Mouse (Mus musculus): ENCODE measurements around the gene Stk40.
"Not testable (repeated sequence)": the region's sequence is repeated elsewhere in the genome, so short reads cannot be mapped to it uniquely, and the experiment has no call there.

The Stk40 gene

GRCm38 (mm10) chr4:126155869-126156268, 52.1 kb downstream of the Stk40 start:
- DNase-seq (ENCODE audit: low spot score) = no peak

- no peak for DNase-seq (ENCODE audit: low spot score)
Observed at GRCm38 (mm10) chr4:126156617-126157016, 52.9 kb downstream of the Stk40 start.

GRCm38 (mm10) chr4:126157562-126157961, 53.8 kb downstream of the Stk40 start:
- no peak for DNase-seq (ENCODE audit: low spot score)

- DNase-seq (ENCODE audit: low spot score) = no peak
Observed at GRCm38 (mm10) chr4:126159455-126159854, 55.7 kb downstream of the Stk40 start.

- DNase-seq (ENCODE audit: low spot score) = no peak
Observed at GRCm38 (mm10) chr4:126160981-126161380, 57.2 kb downstream of the Stk40 start.

GRCm38 (mm10) chr4:126161456-126161855, 57.7 kb downstream of the Stk40 start:
- no peak for DNase-seq (ENCODE audit: low spot score)

- no peak for DNase-seq (ENCODE audit: low spot score)
Observed at GRCm38 (mm10) chr4:126161986-126162385, 58.2 kb downstream of the Stk40 start.

GRCm38 (mm10) chr4:126162544-126163066, 58.8 kb downstream of the Stk40 start:
- DNase-seq (ENCODE audit: low spot score) = peak; percentile 81

GRCm38 (mm10) chr4:126163067-126163659, 59.4 kb downstream of the Stk40 start, which contains the start of gene Sh3d21:
Sh3d21 (minus strand) TSS chr4:126163491.
- peak; percentile 44 for DNase-seq (ENCODE audit: low spot score)

GRCm38 (mm10) chr4:126163685-126164084, 59.9 kb downstream of the Stk40 start:
- DNase-seq (ENCODE audit: low spot score) = no peak

GRCm38 (mm10) chr4:126165092-126165491, 61.3 kb downstream of the Stk40 start:
- DNase-seq (ENCODE audit: low spot score) = not testable (repeated sequence)

- no peak for DNase-seq (ENCODE audit: low spot score)
Observed at GRCm38 (mm10) chr4:126166084-126166483, 62.3 kb downstream of the Stk40 start.

GRCm38 (mm10) chr4:126168851-126169250, 65.1 kb downstream of the Stk40 start:
- DNase-seq (ENCODE audit: low spot score) = no peak

GRCm38 (mm10) chr4:126170737-126171136, 67.0 kb downstream of the Stk40 start:
- not testable (repeated sequence) for DNase-seq (ENCODE audit: low spot score)

- no peak for DNase-seq (ENCODE audit: low spot score)
Observed at GRCm38 (mm10) chr4:126173800-126174199, 70.0 kb downstream of the Stk40 start.

GRCm38 (mm10) chr4:126175980-126176379, 72.2 kb downstream of the Stk40 start:
- not testable (repeated sequence) for DNase-seq (ENCODE audit: low spot score)

GRCm38 (mm10) chr4:126181170-126181957, 77.6 kb downstream of the Stk40 start:
- peak; percentile 69 for DNase-seq (ENCODE audit: low spot score)

- DNase-seq (ENCODE audit: low spot score) = no peak
Observed at GRCm38 (mm10) chr4:126183034-126183433, 79.3 kb downstream of the Stk40 start.

- DNase-seq (ENCODE audit: low spot score) = no peak
Observed at GRCm38 (mm10) chr4:126187096-126187495, 83.3 kb downstream of the Stk40 start.
